Mouse (Mus musculus) embryonic facial prominence, embryonic 14.5 days (tissue): ENCODE results near the gene Gramd1a. TPM values are rescaled to one million over a fixed set of nuclear protein-coding genes. Genes with fewer than 3 reads are reported as not detected.

ENCODE experiments used
- ATAC-seq: fragments of 200-750 bp; cut with Nextera tagmentation; 2 replicates; pipeline ENCODE4 v1.8.0; 2017; ENCODE audit warnings: low read depth, moderate number of reproducible peaks, moderate TSS enrichment
- DNase-seq: peaks from one replicate; pipeline ENCODE4 v3.0.0-alpha.2; 2015; ENCODE audit warnings: low spot score
- H3K27ac ChIP-seq: fragments of 300-500 bp; sonication (generic); replicated peaks from 2 replicates; pipeline ENCODE4 v1.5.1; 2014; ENCODE audit warnings: low read depth, mild to moderate bottlenecking, low read length, moderate library complexity
- H3K27me3 ChIP-seq: fragments of 300-500 bp; sonication (generic); replicated peaks from 2 replicates; pipeline ENCODE4 v1.6.1; 2014; ENCODE audit warnings: low read length; ENCODE audit not compliant: control insufficient read depth, insufficient read depth
- H3K36me3 ChIP-seq: fragments of 300-500 bp; sonication (generic); 2 replicates; pipeline ENCODE4 v1.6.1; 2014; ENCODE audit warnings: low read length, mixed read lengths; ENCODE audit not compliant: control insufficient read depth, insufficient read depth
- H3K4me1 ChIP-seq: fragments of 300-500 bp; sonication (generic); 2 replicates; pipeline ENCODE4 v1.6.1; 2014; ENCODE audit warnings: antibody characterized with exemption, low read length; ENCODE audit not compliant: control insufficient read depth, insufficient read depth
- H3K4me2 ChIP-seq: fragments of 300-500 bp; sonication (generic); 2 replicates; pipeline ENCODE4 v1.6.1; 2014; ENCODE audit warnings: low read depth, mild to moderate bottlenecking, low read length, moderate library complexity, mixed read lengths
- H3K4me3 ChIP-seq: fragments of 300-500 bp; sonication (generic); 2 replicates; pipeline ENCODE4 v1.5.1; 2014; ENCODE audit warnings: low read depth, mild to moderate bottlenecking, low read length
- H3K9ac ChIP-seq: fragments of 300-500 bp; sonication (generic); 2 replicates; pipeline ENCODE4 v1.6.1; 2014; ENCODE audit warnings: low read depth, mild to moderate bottlenecking, low read length, moderate library complexity, mixed read lengths
- H3K9me3 ChIP-seq: fragments of 300-500 bp; sonication (generic); 2 replicates; pipeline ENCODE4 v1.6.1; 2016; ENCODE audit warnings: low read length; ENCODE audit not compliant: control insufficient read depth
- WGBS: fragments of 180-500 bp; shearing (Covaris S2); extraction: QIAGEN DNeasy Blood & Tissue Kit; methylation state at CpG from one replicate; pipeline ENCODE4 v1.1.7; 2014; 5-methylcytosine and 5-hydroxymethylcytosine counted together
- polyA plus RNA-seq: library from polyadenylated mRNA; unstranded; fragments of >200 nt; fragmentation: Nextera tagmentation; extraction: Ambion mirVana; gene quantifications from 2 replicates; pipeline ENCODE4 v1.2.1, GENCODE M21; 2014

The Gramd1a gene
- polyA plus RNA-seq, 1 experiment from 2014 or later, result 65.4 TPM

- DNase-seq (no peak), ATAC-seq (no peak)
- Histone ChIP-seq H3K9ac (no peak overlapping the region), H3K27ac (no peak overlapping the region), H3K4me3 (no peak overlapping the region), H3K9me3 (no peaks in the 10 kb centered on the region), H3K36me3 (no peaks in the 10 kb centered on the region), H3K4me1 (no peaks in the 10 kb centered on the region), H3K4me2 (no peak overlapping the region), H3K27me3 (no peaks in the 10 kb centered on the region)
- 97% methylated on average over 9 of the region's 9 CpGs for WGBS
Observed at GRCm38 (mm10) chr7:31170520-31170919, 14.8 kb upstream of the Gramd1a start.

GRCm38 (mm10) chr7:31168412-31168811 lies 12.7 kb upstream of the Gramd1a start:
- no peaks in the 10 kb centered on the region for H3K4me1 ChIP-seq
- ATAC-seq (no peak), DNase-seq (peak; percentile 45)
- no peaks in the 10 kb centered on the region for H3K9me3 ChIP-seq
- H3K4me3 ChIP-seq, result no peak overlapping the region
- H3K27me3 ChIP-seq, result no peaks in the 10 kb centered on the region
- H3K9ac ChIP-seq, result no peak overlapping the region
- H3K4me2 ChIP-seq, result no peak overlapping the region
- H3K36me3 ChIP-seq, result no peaks in the 10 kb centered on the region
- 43% methylated on average over 8 of the region's 8 CpGs for WGBS
- no peak overlapping the region for H3K27ac ChIP-seq

GRCm38 (mm10) chr7:31164748-31165147 lies 9.1 kb upstream of the Gramd1a start:
- no peak for DNase-seq
- no peak overlapping the region for H3K4me2 ChIP-seq
- H3K9me3 ChIP-seq, result no peaks in the 10 kb centered on the region
- no peaks in the 10 kb centered on the region for H3K36me3 ChIP-seq
- no peak overlapping the region for H3K9ac ChIP-seq
- ATAC-seq, result no peak
- 60% methylated on average over 1 of the region's 1 CpGs for WGBS
- no peaks in the 10 kb centered on the region for H3K4me1 ChIP-seq
- no peak overlapping the region for H3K27ac ChIP-seq
- no peaks in the 10 kb centered on the region for H3K27me3 ChIP-seq
- no peak overlapping the region for H3K4me3 ChIP-seq

GRCm38 (mm10) chr7:31163666-31164577 lies 8.2 kb upstream of the Gramd1a start:
- Histone ChIP-seq H3K36me3 (no peaks in the 10 kb centered on the region), H3K4me3 (no peak overlapping the region), H3K4me1 (no peaks in the 10 kb centered on the region), H3K27ac (no peak overlapping the region), H3K27me3 (no peaks in the 10 kb centered on the region), H3K9ac (no peak overlapping the region), H3K9me3 (no peaks in the 10 kb centered on the region), H3K4me2 (no peak overlapping the region)
- ATAC-seq, result no peak
- DNase-seq, result no peak
- WGBS, result 54% methylated on average over 3 of the region's 3 CpGs

GRCm38 (mm10) chr7:31162324-31162723 lies 6.6 kb upstream of the Gramd1a start:
- no peaks in the 10 kb centered on the region for H3K9me3 ChIP-seq
- ATAC-seq (no peak), DNase-seq (peak; percentile 26)
- no peaks in the 10 kb centered on the region for H3K27me3 ChIP-seq
- no peak overlapping the region for H3K27ac ChIP-seq
- no peaks in the 10 kb centered on the region for H3K36me3 ChIP-seq
- H3K4me1 ChIP-seq, result no peaks in the 10 kb centered on the region
- H3K4me3 ChIP-seq, result no peak overlapping the region
- no peak overlapping the region for H3K9ac ChIP-seq
- H3K4me2 ChIP-seq, result no peak overlapping the region
- WGBS, result 70% methylated on average over 11 of the region's 11 CpGs

- Histone ChIP-seq H3K9me3 (no peaks in the 10 kb centered on the region), H3K4me3 (no peak overlapping the region), H3K4me1 (no peaks in the 10 kb centered on the region), H3K27me3 (no peaks in the 10 kb centered on the region), H3K36me3 (no peaks in the 10 kb centered on the region), H3K4me2 (no peak overlapping the region), H3K9ac (no peak overlapping the region), H3K27ac (no peak overlapping the region)
- no peak for DNase-seq
- WGBS, result 59% methylated on average over 3 of the region's 3 CpGs
- ATAC-seq, result no peak
Observed at GRCm38 (mm10) chr7:31161831-31162230, 6.1 kb upstream of the Gramd1a start.

- ATAC-seq, result no peak
- WGBS, result 71% methylated on average over 3 of the region's 3 CpGs
Observed at GRCm38 (mm10) chr7:31161246-31161645, 5.5 kb upstream of the Gramd1a start.

GRCm38 (mm10) chr7:31160763-31161162 lies 5.1 kb upstream of the Gramd1a start:
- Histone ChIP-seq H3K27ac (no peak overlapping the region), H3K36me3 (no peaks in the 10 kb centered on the region), H3K4me3 (no peak overlapping the region), H3K9ac (no peak overlapping the region), H3K4me1 (no peaks in the 10 kb centered on the region), H3K9me3 (no peaks in the 10 kb centered on the region), H3K27me3 (no peaks in the 10 kb centered on the region), H3K4me2 (no peak overlapping the region)
- ATAC-seq (no peak), DNase-seq (no peak)
- whole genome bisulfite sequencing, result 90% methylated on average over 5 of the region's 5 CpGs

More at GRCm38 (mm10) chr7:31161246-31161645, 5.5 kb upstream of the Gramd1a start:
- H3K9me3 ChIP-seq, result no peaks in the 10 kb centered on the region
- no peaks in the 10 kb centered on the region for H3K36me3 ChIP-seq
- H3K4me1 ChIP-seq, result no peaks in the 10 kb centered on the region
- H3K27ac ChIP-seq, result no peak overlapping the region
- no peak for DNase-seq
- no peak overlapping the region for H3K9ac ChIP-seq
- H3K27me3 ChIP-seq, result no peaks in the 10 kb centered on the region
- H3K4me3 ChIP-seq, result no peak overlapping the region
- H3K4me2 ChIP-seq, result no peak overlapping the region
